Mouse (Mus musculus) pancreas, adult 10 weeks (tissue): ENCODE measurements around the gene Klhdc3. TPM values are rescaled to one million over a fixed set of nuclear protein-coding genes. Genes with fewer than 3 reads are reported as not detected.

Source experiments
- polyA plus RNA-seq: library from polyadenylated mRNA; stranded (reverse); fragments of 350-450 nt; fragmentation: Illumina TruSeq; extraction: RNeasy Lipid Tissue Mini Kit (QIAGEN cat#74804); gene quantifications from one replicate; pipeline ENCODE4 v1.2.3, GENCODE M21; 2015; ENCODE audit warnings: low read depth, low replicate concordance; ENCODE audit not compliant: insufficient read depth

Klhdc3 gene
- 14.0 TPM for polyA plus RNA-seq

DNA sequence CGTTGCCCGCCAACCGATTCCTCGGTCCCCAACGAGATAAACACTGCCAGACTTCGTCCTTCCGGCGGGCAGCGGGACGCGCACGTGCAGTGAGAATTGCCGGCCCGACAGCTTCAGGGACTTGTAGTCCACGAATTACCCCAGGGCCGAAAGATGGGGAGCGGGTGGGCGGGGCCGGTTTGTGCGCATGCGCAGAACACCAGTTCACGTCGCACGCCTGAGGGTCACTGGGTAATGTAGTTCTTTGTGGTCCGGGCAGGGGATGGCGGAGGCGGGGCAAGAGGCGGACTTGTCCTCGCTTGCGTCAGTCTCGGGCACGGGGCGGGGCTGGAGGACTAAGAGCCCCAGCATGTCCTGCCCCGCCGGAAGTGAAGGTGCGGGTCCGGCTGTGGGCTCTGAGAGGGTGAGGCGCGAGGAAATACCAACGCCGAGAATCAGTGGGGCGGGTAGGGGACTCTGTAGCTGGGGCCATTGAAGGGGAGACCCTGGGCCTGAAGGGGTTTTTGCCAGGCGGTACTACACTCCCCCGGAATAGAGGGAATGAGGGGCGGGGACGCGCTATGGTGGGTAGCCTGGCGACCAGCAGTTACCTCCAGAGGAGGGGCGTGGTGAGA is at the start of gene Klhdc3:
Gene Klhdc3 (minus strand): TSS at position 155 of the 614 bp plus-strand sequence.

DNA sequence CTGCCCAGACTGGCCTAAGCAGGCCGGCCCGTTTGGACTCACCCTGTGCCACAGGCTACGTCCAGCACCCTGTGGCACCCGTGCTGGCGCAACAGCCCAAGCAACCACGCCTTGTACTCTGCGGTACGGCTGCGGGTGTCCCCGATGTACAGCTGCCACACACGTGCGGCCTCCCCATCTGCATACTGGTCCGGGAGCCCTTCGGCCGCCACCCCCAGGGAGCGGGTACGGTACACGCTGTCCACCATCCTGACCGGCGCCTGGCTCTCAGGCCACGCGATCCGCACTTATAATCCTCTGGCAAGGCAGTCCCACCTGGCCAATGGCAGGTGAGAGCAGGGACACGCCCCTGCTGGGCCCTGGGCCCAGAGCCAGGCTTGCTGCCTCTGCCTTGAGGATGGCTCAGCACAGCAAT is 48.2 kb upstream of the Klhdc3 start, which contains the start of gene Gnmt:
Gene Gnmt (minus strand): TSS at position 265 of the 415 bp plus-strand sequence.

DNA sequence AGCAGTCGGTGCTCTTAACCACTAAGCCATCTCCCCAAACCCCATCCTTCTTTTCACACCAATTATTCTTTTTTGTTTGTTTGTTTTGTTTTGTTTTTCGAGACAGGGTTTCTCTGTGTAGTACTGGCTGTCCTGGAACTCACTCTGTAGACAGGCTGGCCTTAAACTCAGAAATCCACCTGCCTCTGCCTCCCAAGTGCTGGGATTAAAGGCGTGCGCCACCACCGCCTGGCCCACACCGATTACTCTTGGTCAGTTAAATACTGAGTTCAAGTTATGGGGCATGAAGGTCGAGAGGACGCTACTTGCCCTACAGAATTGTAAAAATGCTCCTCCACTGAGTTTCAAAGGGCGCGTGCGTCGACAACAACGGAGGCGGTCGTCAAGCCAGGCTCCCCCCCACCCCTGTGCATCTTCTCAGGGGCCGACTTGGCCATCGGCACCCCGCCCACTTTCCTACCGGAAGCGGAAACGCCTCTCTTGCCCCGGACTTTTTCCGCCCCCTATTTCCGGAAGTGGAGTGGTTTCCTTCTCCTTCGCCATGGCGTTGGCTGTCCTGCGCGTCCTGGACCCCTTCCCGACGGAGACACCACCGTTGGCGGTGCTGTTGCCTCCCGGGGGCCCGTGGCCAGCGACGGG is 30.4 kb upstream of the Klhdc3 start, which contains the start of gene Pex6:
Gene Pex6 (plus strand): TSS at position 505 of the 639 bp plus-strand sequence.

DNA sequence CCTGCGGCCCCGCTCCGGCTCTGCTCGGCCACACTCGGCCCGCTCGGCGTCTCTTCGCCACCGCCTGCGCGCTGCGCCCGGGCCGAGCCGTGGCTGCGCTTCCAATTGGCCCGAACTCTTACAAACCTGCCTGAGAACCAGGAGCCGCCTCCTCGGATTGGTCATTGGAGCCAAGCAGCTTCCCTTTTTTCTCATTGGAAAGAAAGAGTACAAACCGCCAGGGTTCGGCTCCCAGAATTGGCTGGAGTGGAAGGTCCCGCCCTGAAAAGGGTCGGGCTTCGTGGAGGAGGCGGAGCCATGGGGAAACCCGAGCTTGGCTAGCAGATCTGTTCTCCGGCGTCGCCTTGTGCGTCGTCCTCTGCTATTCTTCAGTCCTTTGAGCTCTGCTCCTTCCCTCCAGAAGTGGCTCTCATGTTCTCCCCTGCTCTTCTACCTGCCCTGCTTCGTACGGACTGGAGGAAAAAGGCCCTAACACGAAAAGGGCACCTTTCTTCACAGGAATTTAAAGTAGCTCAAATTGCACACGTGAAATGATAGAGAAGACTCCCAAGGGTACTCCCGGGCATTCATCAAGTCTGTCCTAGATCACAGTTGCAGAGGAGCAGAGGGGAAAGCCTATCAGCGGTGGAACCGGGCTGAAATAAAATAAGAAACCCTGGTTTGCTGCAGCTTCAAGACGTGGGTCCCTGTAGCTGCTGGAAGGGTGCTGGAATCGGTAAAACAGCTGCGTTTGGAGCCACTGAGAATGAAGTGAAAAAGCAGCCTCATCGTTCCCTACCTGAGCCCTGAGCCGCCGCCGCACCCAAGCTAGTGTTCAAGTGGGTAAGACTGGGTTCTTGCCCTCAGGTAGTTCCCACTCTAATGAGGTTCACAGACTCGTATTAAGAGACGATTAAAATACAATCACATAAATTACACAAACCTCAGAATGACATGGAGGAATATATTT is 24.4 kb upstream of the Klhdc3 start, which contains the start of gene Ppp2r5d:
Gene Ppp2r5d (minus strand): TSS at position 225 of the 949 bp plus-strand sequence.

DNA sequence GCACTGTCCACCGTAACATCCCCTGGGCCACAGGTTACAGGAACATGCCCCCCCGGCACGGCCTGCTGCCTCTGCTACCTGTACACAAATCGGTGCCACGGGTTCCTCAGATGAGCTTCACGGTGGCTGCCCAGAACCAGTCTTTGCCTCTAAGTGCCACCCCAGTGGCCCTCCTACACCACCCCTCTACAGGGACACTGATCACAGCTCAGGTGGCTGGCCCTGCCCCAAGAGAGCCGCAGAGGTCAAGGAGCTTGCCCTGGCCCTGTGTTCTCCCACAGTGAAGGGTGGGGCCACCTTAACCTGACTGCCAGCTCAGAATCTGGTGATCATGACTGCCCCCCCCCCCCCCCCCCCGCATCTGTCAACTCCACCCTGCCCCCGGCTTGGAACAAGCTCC is 2.3 kb downstream of the Klhdc3 start, which contains the start of gene Mea1:
Gene Mea1 (plus strand): TSS at position 378 of the 400 bp plus-strand sequence.

DNA sequence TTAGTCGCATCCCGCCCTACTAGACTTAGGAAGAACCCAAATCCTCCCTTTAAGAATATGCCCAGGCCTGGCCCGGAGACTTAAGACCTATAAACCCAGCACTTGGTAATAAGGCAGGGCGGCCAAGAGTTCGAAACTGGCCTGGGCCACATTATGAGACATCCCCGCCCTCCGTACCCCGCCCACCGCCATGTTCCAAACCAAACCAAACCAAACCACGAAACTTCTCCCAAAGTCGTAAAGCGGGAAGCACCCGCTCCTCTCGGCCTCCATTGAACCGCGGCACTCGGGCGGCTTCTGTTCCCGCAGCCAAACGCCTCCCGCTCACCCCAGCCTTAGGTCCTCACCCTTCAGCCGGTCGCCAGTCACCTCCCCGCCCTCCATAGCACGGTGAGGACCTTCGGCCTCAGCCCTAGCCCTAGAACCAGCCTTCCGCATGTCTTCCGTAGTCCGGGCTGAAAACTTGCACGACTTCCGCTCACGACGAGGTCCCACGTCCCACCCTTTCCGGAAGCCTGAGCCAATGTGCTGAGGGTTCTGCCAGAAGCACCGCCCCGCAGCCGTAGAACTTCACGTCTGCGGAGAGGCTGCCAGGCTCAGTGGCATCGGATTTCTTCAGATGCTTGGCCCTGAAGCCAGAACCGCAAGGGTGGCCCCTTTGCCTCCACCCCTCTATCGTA is 6.7 kb downstream of the Klhdc3 start, which contains the start of gene Rrp36:
Gene Rrp36 (minus strand): TSS at position 503 of the 680 bp plus-strand sequence.

DNA sequence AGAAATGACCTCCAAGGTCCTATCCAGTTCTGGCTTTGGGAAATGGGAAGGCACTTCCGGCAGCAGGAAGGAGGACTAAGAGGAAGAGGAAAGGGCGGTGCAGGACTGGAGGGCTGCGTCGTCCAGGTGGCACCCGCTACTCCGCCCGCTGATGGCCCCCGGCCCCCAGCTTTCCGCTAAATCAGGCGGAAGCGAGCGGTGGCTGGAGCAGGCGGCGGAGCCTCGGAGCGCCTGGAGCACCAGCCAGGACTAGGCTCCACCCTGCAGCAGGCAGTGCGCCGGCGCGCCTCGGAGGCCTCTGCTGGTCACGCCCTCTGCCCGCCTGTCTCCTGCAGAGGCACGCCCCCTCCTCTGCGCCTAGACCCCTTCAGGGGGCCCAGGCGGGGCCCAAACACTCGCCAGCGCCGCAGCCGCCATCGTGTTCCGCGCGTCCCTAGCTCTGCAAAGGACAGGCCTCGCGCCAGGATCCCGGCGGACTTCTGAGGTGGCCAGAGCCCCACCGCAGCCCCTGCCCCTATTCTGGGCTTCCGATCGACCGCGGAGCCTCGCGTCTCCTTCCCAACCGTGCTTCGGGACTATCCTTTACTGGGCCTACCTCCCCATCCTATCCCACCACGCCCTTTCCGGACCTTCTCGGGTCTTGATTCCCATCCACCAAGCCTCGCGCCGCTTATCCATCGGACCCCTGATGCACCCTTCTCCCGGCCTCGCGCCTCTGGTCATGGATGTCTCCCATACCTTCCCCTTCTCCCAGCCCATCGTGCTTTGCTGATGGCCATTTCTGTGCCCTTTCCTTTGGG is 30.3 kb downstream of the Klhdc3 start, which contains the start of gene Cul7:
Gene Cul7 (plus strand): TSS at position 106 of the 800 bp plus-strand sequence.

DNA sequence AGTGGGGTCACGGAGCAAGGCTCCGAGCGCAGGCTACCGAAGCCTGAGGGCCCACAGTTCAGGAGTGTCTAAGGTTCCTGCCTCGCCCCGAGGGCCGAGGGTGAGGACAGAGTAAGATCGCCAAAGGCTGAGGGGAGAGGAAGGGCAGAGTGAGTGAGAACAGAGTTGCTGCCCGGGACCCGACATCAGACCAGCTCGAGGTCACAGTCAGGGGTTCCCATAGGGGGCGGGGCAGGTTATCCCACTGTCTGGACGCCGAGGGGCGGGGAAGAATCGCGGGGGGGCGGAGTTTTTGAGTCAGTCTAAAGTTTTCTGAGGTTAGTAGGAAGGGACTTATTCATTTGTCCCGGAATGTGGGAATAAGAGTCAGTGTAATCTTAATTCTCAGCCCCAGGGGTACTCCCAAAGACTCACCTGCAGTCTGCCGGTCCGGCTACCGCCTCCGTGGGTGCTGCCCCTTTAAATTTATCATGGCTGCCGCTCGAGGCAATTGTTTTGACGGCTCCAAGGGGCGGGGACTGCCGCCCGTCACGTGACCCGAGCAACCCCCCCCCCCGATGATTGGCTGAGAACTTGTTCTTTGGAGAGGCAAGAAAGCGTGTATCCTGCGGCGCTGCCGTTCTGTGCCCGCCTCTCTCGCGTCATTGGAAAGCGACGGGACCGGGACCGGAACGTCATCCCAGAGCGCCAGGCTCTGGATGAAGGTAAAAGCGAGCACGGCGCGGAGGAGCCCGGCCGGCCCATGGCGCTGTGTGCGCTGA is 35.0 kb downstream of the Klhdc3 start, which contains the start of the genes Klc4 and Mrpl2:
Gene Klc4 (minus strand): TSS at position 462 of the 761 bp plus-strand sequence.
Gene Mrpl2 (plus strand): TSS at position 669 of the 761 bp plus-strand sequence.

DNA sequence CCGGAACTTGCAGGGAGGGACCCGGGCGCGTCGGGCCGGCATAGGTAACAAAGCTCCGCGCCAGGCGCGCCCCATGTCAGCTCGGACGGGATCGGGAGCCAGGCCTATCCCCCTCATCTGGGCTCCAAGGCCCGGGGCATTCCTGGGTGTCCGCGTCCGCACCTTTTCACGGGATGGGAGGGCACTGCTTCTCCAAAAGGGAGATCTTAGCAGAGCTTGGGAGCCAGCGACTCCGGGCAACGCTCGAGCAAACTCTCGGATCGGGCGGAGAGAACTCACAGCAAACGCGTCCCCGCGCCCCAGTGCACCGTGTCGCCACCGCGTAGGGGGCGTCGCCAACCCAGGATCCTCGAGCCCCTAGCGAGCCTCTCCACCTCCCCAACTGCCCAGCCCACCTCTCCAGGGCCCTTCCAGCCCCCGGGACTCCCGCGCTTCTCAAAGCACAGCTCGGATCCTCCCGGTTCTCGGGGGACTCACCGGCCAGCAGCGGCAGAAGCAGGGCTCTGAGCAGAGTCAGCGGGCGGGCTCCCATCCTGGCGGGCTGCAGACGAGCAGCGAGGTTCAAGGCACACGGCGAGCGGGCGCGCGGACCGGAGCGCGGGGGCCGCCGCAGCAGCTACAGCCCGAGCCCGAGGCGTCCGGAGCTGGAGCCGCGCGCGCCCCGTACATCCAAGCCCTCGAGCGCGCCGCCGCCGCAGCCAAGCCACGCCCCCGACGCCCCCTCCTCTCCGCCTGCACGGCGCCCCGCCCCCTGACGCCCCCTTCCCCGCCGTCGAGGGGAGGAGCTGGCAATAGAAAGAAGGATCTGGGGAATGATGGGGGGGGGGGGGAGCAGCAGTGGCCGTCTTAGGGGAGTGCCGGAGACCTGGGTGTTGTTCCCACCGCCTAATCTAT is 51.7 kb downstream of the Klhdc3 start, which contains the start of gene Ptk7:
Gene Ptk7 (minus strand): TSS at position 714 of the 894 bp plus-strand sequence.

Other genes with a start within 250 kb of the Klhdc3 start
- not detected for gene Slc22a7, start 242.5 kb downstream of the Klhdc3 start, polyA plus RNA-seq
- gene Ttbk1, start 193.2 kb downstream of the Klhdc3 start, polyA plus RNA-seq: not detected
- 1.7 TPM for gene Dnph1, start 184.2 kb downstream of the Klhdc3 start, polyA plus RNA-seq
- gene Cul9, start 134.5 kb downstream of the Klhdc3 start, polyA plus RNA-seq: 5.5 TPM
- 9.9 TPM for gene Srf, start 124.7 kb downstream of the Klhdc3 start, polyA plus RNA-seq
- gene Ptk7, start 51.4 kb downstream of the Klhdc3 start, polyA plus RNA-seq: 5.2 TPM
- 6.9 TPM for gene Klc4, start 34.9 kb downstream of the Klhdc3 start, polyA plus RNA-seq
- gene Mrpl2, start 34.7 kb downstream of the Klhdc3 start, polyA plus RNA-seq: 28.6 TPM
- gene Cul7, start 30.6 kb downstream of the Klhdc3 start, polyA plus RNA-seq: 12.1 TPM
- 5.5 TPM for gene Rrp36, start 6.6 kb downstream of the Klhdc3 start, polyA plus RNA-seq
- 20.0 TPM for gene Mea1, start 2.1 kb downstream of the Klhdc3 start, polyA plus RNA-seq
- 12.1 TPM for gene Ppp2r5d, start 24.2 kb upstream of the Klhdc3 start, polyA plus RNA-seq
- gene Pex6, start 30.5 kb upstream of the Klhdc3 start, polyA plus RNA-seq: 13.1 TPM
- gene Gnmt, start 48.3 kb upstream of the Klhdc3 start, polyA plus RNA-seq: 55.2 TPM
- gene Cnpy3, start 71.3 kb upstream of the Klhdc3 start, polyA plus RNA-seq: 16.6 TPM
- gene Ptcra, start 82.8 kb upstream of the Klhdc3 start, polyA plus RNA-seq: not detected
- gene 2310039H08Rik, start 91.7 kb upstream of the Klhdc3 start, polyA plus RNA-seq: 17.3 TPM
- 13.0 TPM for gene Rpl7l1, start 101.8 kb upstream of the Klhdc3 start, polyA plus RNA-seq
- gene Bicral, start 177.6 kb upstream of the Klhdc3 start, polyA plus RNA-seq: 4.3 TPM
- 5.2 TPM for gene Tbcc, start 209.8 kb upstream of the Klhdc3 start, polyA plus RNA-seq
- not detected for gene Prph2, start 229.5 kb upstream of the Klhdc3 start, polyA plus RNA-seq